ENCODE assay signal across 1 mouse cellular context in the genomic region with DNA sequence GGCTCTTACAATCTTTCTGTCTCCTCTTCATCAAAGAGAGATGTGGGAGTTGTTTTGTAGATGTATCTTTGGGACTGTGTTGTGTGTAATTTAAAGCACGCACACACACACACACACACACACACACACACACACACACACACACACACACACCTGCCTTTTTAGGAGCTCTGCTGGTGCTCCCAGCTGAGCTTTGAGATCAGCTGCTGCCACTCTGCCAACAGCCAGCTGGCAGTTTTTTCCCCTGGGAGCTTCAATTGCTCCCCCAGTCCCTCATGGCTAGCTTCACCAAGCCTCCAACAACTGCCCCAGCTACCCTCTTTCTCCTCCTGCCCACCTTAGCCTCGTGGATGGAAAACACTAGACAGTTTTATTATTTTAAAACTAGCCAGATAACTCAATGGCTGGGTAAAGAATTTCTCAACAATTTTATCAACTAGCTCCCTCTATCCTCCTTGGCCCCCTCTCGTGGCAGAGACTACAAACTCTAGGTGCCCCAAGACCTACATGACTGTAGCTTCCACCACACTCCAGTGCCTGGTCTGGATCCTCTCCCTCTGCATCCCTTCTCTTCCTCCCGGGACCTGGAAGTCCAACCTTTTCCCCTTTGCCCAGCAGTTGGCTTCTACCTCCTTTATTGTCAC.
TF ChIP-seq lines count a peak whose summit lies in the region.

No protein-coding gene starts in this region.

TF ChIP-seq in MEL, 35 proteins besides CTCF, POLR2A, EP300 and RAD21:
- TF ChIP-seq ETS1 (IDR thresholded peaks at IDR 0.05; ENCODE audit: low read depth, low read length) (peak; percentile 34; the same call in 1 of the 2 replicates), MYB (IDR thresholded peaks at IDR 0.05; ENCODE audit: low read depth, low read length) (no peak)
